In the genomic region with DNA sequence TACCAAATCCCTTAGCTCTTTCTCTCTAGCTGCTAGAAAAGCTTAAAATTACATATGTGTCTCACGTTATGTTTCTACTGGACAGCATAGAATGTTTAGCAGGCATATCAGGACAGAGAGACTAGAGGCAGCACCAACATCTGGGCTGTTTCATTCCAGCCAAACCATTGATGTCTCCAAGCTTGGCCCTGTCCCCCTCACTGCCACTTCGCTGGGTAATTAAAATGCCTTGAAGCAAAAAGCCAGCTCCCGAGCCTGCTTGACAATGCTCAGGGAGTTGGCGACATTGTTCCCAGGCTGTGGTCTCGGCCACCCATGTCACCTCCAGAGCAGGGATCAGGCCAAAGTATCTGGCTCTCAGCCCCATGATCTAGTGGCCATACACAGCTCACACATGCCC, we compare ENCODE assay signal across 24 mouse cellular contexts.
"Had no signal": no experiment of that assay in that cellular context is flagged by ENCODE, and none has a peak within 500 bp of the region (broad histone marks: within the 10 kb centered on the region; RNA-seq: fewer than 3 reads in every experiment).

No protein-coding gene starts in this region.

- H3K4me2 ChIP-seq: heart, embryonic 12.5 days; hindbrain, embryonic 12.5 days; hindbrain, embryonic 14.5 days; intestine, embryonic 15.5 days; limb, embryonic 12.5 days had no signal

- H3K4me3 ChIP-seq: gastrocnemius, adult 2 months; heart, embryonic 10.5 days; heart, embryonic 12.5 days; hindbrain, embryonic 10.5 days; hindbrain, embryonic 12.5 days; intestine, embryonic 15.5 days; layer of hippocampus, adult 2 months; limb, embryonic 10.5 days; limb, embryonic 12.5 days had no signal

- DNase-seq: gastrocnemius, adult 2 months; gastrocnemius, postnatal 10 days; gastrocnemius, postnatal 25 days; heart, adult 18-20 months; heart, postnatal 10 days; heart, postnatal 4 days; kidney, adult 18-20 months; kidney, adult 8-10 months; kidney, postnatal 10 days; kidney, postnatal 25 days; kidney, postnatal 4 days; liver had no signal

- ATAC-seq: hindbrain, embryonic 16.5 days; inflammation-experienced regulatory T-cells, adult 6 months; intestine, embryonic 15.5 days; intestine, postnatal 0 days had no signal

- H3K9ac ChIP-seq: heart, embryonic 12.5 days; hindbrain, embryonic 12.5 days; hindbrain, embryonic 14.5 days; intestine, embryonic 15.5 days; limb, embryonic 12.5 days had no signal

- H3K9me3 ChIP-seq: heart, embryonic 10.5 days; heart, embryonic 12.5 days; hindbrain, embryonic 10.5 days; hindbrain, embryonic 12.5 days; intestine, embryonic 15.5 days; limb, embryonic 10.5 days; limb, embryonic 12.5 days had no signal

- H3K27me3 ChIP-seq: hindbrain, embryonic 12.5 days; intestine, embryonic 15.5 days; limb, embryonic 12.5 days had no signal

- H3K4me1 ChIP-seq: hindbrain, embryonic 10.5 days; hindbrain, embryonic 12.5 days; intestine, embryonic 15.5 days; limb, embryonic 12.5 days had no signal

- H3K36me3 ChIP-seq: heart, embryonic 10.5 days; heart, embryonic 12.5 days; hindbrain, embryonic 10.5 days; hindbrain, embryonic 12.5 days; intestine, embryonic 15.5 days; limb, embryonic 10.5 days; limb, embryonic 12.5 days had no signal

- H3K27ac ChIP-seq: gastrocnemius, adult 2 months; heart, embryonic 10.5 days; hindbrain, embryonic 10.5 days; hindbrain, embryonic 12.5 days; hindbrain, embryonic 14.5 days; intestine, embryonic 15.5 days; layer of hippocampus, adult 2 months; limb, embryonic 10.5 days; limb, embryonic 12.5 days had no signal
